Mouse (Mus musculus) gastrocnemius, postnatal 25 days (tissue): ENCODE measurements around the gene Slc22a28. TPM values are rescaled to one million over a fixed set of nuclear protein-coding genes. Genes with fewer than 3 reads are reported as not detected.
"Not testable (repeated sequence)": the region's sequence is repeated elsewhere in the genome, so short reads cannot be mapped to it uniquely, and the experiment has no call there.

Experiments
- DNase-seq: peaks from one replicate; pipeline ENCODE4 v3.0.0; 2022
- long read RNA-seq, 2 experiments: library from polyadenylated mRNA; stranded (forward); transcript quantifications; one replicate each; pipeline ENCODE4 v2.0.0; 2021
- total RNA-seq, 2 experiments: library from RNA; stranded (reverse); gene quantifications; 1 replicate in 1 of 2; 2 replicates in 1 of 2; pipeline ENCODE4 v1.2.3; 2021

The Slc22a28 gene
- total RNA-seq: not detected
- long read RNA-seq, experiment 1: 0 reads
- long read RNA-seq, experiment 2: 0 reads

- DNase-seq: not testable (repeated sequence)
Measured at GRCm38 (mm10) chr19:8131881-8132280, at the start of gene Slc22a28. Gene Slc22a28 (minus strand): TSS chr19:8131982.

DNA sequence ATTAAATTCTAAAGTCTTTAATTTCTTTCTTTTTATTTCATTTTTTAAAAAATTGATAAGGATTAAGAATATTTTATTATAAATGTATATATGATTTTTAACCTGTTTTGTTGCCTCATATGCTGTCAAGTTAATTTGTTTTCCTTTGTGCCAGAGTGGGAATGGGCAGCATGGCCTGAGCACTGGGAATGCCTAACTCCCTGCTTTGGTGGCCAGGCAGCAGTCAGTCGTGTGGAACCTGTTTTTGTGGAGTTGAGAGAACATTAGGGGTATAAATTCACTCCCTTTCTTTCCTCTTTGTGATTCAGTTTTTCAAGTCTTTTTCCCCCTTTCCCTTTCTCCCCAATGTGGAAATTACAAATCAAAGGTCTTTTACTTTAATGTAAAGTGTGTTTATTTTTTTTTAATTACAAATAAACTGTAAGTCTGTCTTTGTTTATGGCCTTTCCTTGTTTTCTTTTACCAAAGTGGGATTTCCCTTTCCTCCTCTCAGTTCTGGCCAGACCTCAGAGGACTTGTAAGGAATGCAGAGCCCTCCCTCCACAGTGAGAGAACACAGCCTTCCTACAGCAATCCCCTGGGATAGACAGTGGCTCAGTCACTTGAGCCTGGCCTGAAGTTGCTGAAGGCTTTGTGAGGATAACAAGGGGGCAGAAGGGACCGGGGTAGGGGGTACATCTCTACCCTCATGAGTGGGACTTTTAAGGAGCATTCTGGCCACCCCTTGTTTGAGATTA is 17.2 kb upstream of the Slc22a28 start:
- DNase-seq: no peak

DNA sequence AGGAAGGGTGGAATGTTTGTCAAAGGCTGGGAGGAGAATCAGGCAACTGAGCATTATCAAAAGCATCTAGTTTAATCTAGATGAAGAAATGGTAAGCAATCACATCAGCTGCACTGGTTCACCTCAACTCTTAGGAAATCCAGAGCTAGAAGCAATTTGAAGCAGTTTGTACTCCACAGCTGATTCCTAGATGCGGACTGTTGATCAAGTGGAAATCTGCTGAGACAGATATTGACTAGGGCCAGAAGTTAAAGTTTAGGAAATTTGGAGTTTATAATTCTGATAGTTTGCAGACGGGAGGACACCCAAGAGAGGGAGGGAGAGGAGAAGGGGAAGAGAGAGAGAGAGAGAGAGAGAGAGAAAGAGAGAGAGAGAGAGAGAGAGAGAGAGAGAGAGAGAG is 10.9 kb upstream of the Slc22a28 start:
- not testable (repeated sequence) for DNase-seq

- DNase-seq: not testable (repeated sequence)
Measured at GRCm38 (mm10) chr19:8134127-8134841, 2.5 kb upstream of the Slc22a28 start.

DNA sequence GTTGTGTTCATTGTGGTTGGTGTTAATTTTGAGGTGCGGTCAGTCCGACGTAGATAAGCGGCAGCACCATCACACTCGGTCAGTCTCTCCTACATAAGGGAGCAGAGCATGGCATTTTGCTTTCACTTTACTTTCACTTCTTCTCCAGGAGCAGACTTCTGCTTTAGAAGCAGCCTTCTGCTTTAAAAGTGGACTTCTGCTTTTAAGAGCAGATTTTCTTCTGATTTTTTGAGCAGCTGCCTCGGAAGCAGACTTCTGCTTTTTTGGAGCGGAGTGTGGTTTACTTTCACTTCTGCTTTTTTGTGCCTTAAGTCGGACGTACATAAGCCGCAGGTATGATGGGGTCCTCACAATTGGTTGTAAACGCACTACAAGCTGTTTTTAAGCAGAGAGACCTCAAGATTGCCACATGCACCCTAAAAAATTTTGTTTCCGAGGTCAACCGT is 111.9 kb downstream of the Slc22a28 start:
- no peak for DNase-seq

GRCm38 (mm10) chr19:8019329-8019851 is 112.4 kb downstream of the Slc22a28 start:
- DNase-seq: not testable (repeated sequence)

GRCm38 (mm10) chr19:8018535-8018934 is 113.2 kb downstream of the Slc22a28 start:
- not testable (repeated sequence) for DNase-seq

Other genes starting within 250 kb of the Slc22a28 start
- gene Slc22a27, start 166.0 kb downstream of the Slc22a28 start, total RNA-seq: not detected
- gene Slc22a29, start 86.9 kb upstream of the Slc22a28 start, total RNA-seq: not detected